Mouse (Mus musculus) C2C12 (cell line): ENCODE results near the gene Lypd3. TPM values are rescaled to one million over a fixed set of nuclear protein-coding genes. Genes with fewer than 3 reads are reported as not detected.
"Not testable (repeated sequence)": the region's sequence is repeated elsewhere in the genome, so short reads cannot be mapped to it uniquely, and the experiment has no call there.

Experiments
- H3K27me3 ChIP-seq: one replicate; pipeline ENCODE4 v1.6.1; 2011; ENCODE audit not compliant: control insufficient read depth, insufficient read depth, insufficient read length
- H3K36me3 ChIP-seq: one replicate; pipeline ENCODE4 v1.6.1; 2011; ENCODE audit not compliant: control insufficient read depth, insufficient read depth
- H3K4me3 ChIP-seq: one replicate; pipeline ENCODE4 v1.5.1; 2011; ENCODE audit warnings: mild to moderate bottlenecking, control low read depth; ENCODE audit not compliant: poor library complexity, insufficient read depth, severe bottlenecking
- H3K79me2 ChIP-seq: one replicate; pipeline ENCODE4 v1.6.1; 2011; ENCODE audit not compliant: control insufficient read depth, insufficient read depth
- H3K79me3 ChIP-seq: one replicate; pipeline ENCODE4 v1.6.1; 2011; ENCODE audit warnings: low read depth, control low read depth
- H3ac ChIP-seq: one replicate; pipeline ENCODE3; 2011; ENCODE audit warnings: low read depth; ENCODE audit not compliant: control insufficient read depth, insufficient read length
- CEBPB ChIP-seq: IDR thresholded peaks from one replicate; pipeline ENCODE4 v1.6.1; 2011; ENCODE audit warnings: low read depth, mild to moderate bottlenecking, control low read depth, moderate library complexity
- CTCF ChIP-seq: IDR thresholded peaks from one replicate; pipeline ENCODE4 v1.5.1; 2011; ENCODE audit not compliant: control insufficient read depth, insufficient read depth, insufficient read length
- MYOD1 ChIP-seq: IDR thresholded peaks from one replicate; pipeline ENCODE4 v1.6.1; 2011; ENCODE audit warnings: low read depth; ENCODE audit not compliant: control insufficient read depth, insufficient read length
- polyA plus RNA-seq: library from polyadenylated mRNA; unstranded; fragments of >200 nt; fragmentation: generic; extraction: Trizol; gene quantifications from one replicate; pipeline ENCODE4 v1.2.1, GENCODE M21; 2012; ENCODE audit warnings: missing spikeins

Lypd3 gene
- polyA plus RNA-seq, 1 experiment, result not detected

DNA sequence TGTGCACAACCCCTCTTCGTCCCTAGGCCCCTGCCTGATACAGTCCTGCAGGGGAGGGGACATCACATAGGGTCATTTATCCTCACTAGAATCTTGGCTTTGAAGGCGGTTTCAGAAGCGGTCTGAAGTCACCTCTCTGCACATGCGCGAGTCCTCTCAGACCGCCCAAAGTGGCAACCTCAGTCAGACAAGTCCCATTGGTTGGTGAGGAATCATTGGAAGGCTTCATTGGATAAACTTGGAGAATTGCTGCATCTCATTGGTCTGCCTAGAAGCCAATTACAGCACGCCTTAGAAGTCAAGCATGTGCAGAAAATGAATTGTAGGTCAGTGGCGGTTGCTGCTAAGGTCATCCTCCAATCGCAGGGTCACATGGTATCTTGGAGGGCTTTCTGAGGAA lies 40.2 kb downstream of the Lypd3 start, which contains the start of gene Tex101:
Tex101 (minus strand) TSS at position 101 of the 400 bp plus-strand sequence.
- peaks cover 10% of the 10 kb centered on the region for H3K27me3 ChIP-seq
- TF ChIP-seq CTCF (no peak), MYOD1 (no peak), CEBPB (no peak)
- no peaks in the 10 kb centered on the region for H3K36me3 ChIP-seq
- H3K4me3 ChIP-seq, result no peak within 1 kb of the TSS
- H3K79me2 ChIP-seq, result no peaks in the 10 kb centered on the region
- no peak within 1 kb of the TSS for H3ac ChIP-seq
- no peaks in the 10 kb centered on the region for H3K79me3 ChIP-seq

DNA sequence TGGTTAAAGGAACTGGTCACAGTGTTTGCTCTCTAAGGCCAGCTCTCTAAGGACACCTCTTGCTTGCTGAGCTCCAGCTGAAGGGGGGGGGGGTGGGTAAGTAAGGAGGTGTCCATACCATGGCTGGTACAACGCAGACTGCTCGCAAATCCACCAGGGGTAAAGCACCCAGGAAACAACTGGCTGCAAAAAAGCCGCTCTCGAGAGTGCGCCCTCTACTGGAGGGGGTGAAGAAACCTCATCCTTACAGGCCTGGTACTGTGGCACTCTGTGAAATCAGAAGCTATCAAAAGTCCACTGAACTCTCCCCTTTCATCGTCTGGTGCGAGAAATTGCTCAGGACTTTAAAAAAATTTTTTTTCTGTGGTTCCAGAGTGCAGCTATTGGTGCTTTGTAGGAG lies 47.8 kb downstream of the Lypd3 start:
- H3K36me3 ChIP-seq, H3K4me3 ChIP-seq, H3K79me2 ChIP-seq, H3ac ChIP-seq, H3K79me3 ChIP-seq, H3K27me3 ChIP-seq: not testable (repeated sequence)

DNA sequence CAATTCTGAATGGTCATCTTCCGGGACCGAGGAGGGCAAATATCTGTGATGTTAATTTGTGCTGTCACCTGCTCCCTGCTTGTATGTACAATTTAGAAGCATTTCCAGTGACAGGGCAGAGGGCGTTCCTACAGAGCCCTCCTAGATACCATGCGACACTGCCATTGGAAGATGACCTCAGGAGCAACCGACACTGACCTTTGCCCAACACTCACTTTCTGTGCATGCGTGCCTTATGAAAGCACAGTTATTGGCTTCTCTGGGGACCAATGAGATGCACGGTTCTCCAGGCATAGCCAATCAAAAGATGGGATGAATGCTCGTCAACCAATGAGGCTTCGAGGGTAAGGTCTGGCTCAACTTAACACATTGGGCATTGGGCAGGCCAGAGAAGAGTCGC lies 51.2 kb downstream of the Lypd3 start:
- H3K4me3 ChIP-seq, H3K79me2 ChIP-seq, H3ac ChIP-seq, H3K79me3 ChIP-seq, H3K27me3 ChIP-seq, H3K36me3 ChIP-seq: not testable (repeated sequence)

Other genes with a start within 250 kb of the Lypd3 start
- 21.8 TPM for gene Smg9, start 236.9 kb upstream of the Lypd3 start, polyA plus RNA-seq
- 0.33 TPM for gene Irgc1, start 184.3 kb upstream of the Lypd3 start, polyA plus RNA-seq
- gene Plaur, start 174.1 kb upstream of the Lypd3 start, polyA plus RNA-seq, result 191 TPM
- gene Cadm4, start 154.5 kb upstream of the Lypd3 start, polyA plus RNA-seq, result 160 TPM
- gene Zfp428, start 129.5 kb upstream of the Lypd3 start, polyA plus RNA-seq, result 53.8 TPM
- 0.16 TPM for gene AC161166.1, start 124.1 kb upstream of the Lypd3 start, polyA plus RNA-seq
- gene Irgq, start 105.9 kb upstream of the Lypd3 start, polyA plus RNA-seq, result 7.9 TPM
- 0.23 TPM for gene Pinlyp, start 90.4 kb upstream of the Lypd3 start, polyA plus RNA-seq
- gene Xrcc1, start 90.3 kb upstream of the Lypd3 start, polyA plus RNA-seq, result 57.4 TPM
- 48.0 TPM for gene Ethe1, start 49.0 kb upstream of the Lypd3 start, polyA plus RNA-seq
- gene Zfp575, start 48.9 kb upstream of the Lypd3 start, polyA plus RNA-seq, result 0.35 TPM
- 4.1 TPM for gene Phldb3, start 25.8 kb upstream of the Lypd3 start, polyA plus RNA-seq
- gene Tex101, start 40.1 kb downstream of the Lypd3 start, polyA plus RNA-seq, result not detected
- gene BC049730, start 72.7 kb downstream of the Lypd3 start, polyA plus RNA-seq, result not detected
- gene Gm4763, start 90.4 kb downstream of the Lypd3 start, polyA plus RNA-seq, result not detected
- not detected for gene Cd177, start 123.8 kb downstream of the Lypd3 start, polyA plus RNA-seq
- gene Ceacam10, start 140.7 kb downstream of the Lypd3 start, polyA plus RNA-seq, result 0.04 TPM
- gene Gm9844, start 225.7 kb downstream of the Lypd3 start, polyA plus RNA-seq, result 25.5 TPM
- gene Lypd4, start 233.4 kb downstream of the Lypd3 start, polyA plus RNA-seq, result not detected
- not detected for gene Dmrtc2, start 233.5 kb downstream of the Lypd3 start, polyA plus RNA-seq
- 3,185 TPM for gene Rps19, start 247.8 kb downstream of the Lypd3 start, polyA plus RNA-seq